Mouse (Mus musculus): ENCODE data around the gene Sdha.

DNA sequence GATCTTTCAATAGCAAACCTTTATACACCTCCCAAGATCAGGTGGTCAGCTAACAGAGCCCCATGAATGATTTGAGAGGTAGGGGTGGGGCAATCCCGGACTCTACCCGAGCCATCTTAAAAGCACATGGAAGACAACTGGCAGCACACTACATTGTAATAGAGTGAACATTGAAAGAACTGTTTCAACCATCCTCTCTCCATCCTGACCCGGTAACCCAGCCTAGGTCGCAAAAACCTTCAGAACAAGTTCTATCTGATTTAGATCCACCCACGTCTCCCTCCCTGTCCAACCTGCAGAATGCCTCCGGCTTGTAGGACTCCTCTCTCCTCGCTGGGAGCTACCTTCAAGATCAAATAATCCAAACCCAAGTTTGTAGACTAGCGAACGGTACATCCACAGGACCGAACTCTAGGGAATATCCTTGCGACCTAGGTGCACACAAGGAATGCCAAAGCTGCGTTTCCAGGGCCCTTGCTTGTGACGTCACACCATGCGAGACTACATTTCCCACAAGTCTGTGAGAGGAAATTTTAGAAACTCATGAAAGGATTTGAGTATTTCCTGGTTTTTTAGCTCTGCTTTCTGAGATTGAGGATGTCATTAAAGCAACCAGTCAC lies 40.4 kb upstream of the Sdha start, which contains the start of gene Zfp72:
- TF ChIP-seq CTCF (IDR thresholded peaks at IDR 0.05; ENCODE audit: borderline replicate concordance, insufficient read depth, low read depth, low read length) (no peak), POLR2A (IDR thresholded peaks at IDR 0.05; ENCODE audit: borderline replicate concordance, insufficient read depth, low read length) (peak; percentile 55; the same call in 1 of the 2 replicates)

Data from cerebellum, adult 2 months (tissue).